Mouse (Mus musculus) layer of hippocampus, postnatal 25 days (tissue): Measurements from ENCODE around the gene Camta1. TPM values are rescaled to one million over a fixed set of nuclear protein-coding genes. Genes with fewer than 3 reads are reported as not detected.

ENCODE experiments used
- DNase-seq, 2 experiments: peaks; one replicate each; pipeline ENCODE4 v3.0.0; 2022; ENCODE audit warnings: mixed read lengths in 2 of 2, low spot score in 1 of 2; ENCODE audit errors: extremely low spot score in 1 of 2
- total RNA-seq, 2 experiments: library from RNA; stranded (reverse); gene quantifications; 2 replicates each; pipeline ENCODE4 v1.2.3; 2021

The Camta1 gene
- total RNA-seq, 2 experiments from 2014 or later = 244 to 251 TPM

GRCm38 (mm10) chr4:151861471-151861805 is 238 bp downstream of the Camta1 start:
- DNase-seq = peak; percentile 99 to 100

- DNase-seq = no peak
These were observed 990 bp downstream of the Camta1 start for GRCm38 (mm10) chr4:151860441-151861331.

GRCm38 (mm10) chr4:151859275-151859674 is 2.4 kb downstream of the Camta1 start:
- no peak for DNase-seq

GRCm38 (mm10) chr4:151853949-151854348 is 7.7 kb downstream of the Camta1 start:
- DNase-seq = no peak

- DNase-seq = peak in 1 of 2 experiments; percentile 19
These were observed 10.5 kb downstream of the Camta1 start for GRCm38 (mm10) chr4:151851179-151851578.

GRCm38 (mm10) chr4:151842591-151842990 is 19.1 kb downstream of the Camta1 start:
- no peak for DNase-seq

GRCm38 (mm10) chr4:151838518-151838917 is 23.2 kb downstream of the Camta1 start:
- no peak for DNase-seq

- no peak for DNase-seq
These were observed 25.8 kb downstream of the Camta1 start for GRCm38 (mm10) chr4:151835860-151836259.

- no peak for DNase-seq
These were observed 27.1 kb downstream of the Camta1 start for GRCm38 (mm10) chr4:151834536-151834935.

- DNase-seq = no peak
These were observed 27.7 kb downstream of the Camta1 start for GRCm38 (mm10) chr4:151833940-151834449.

- DNase-seq = no peak
These were observed 33.8 kb downstream of the Camta1 start for GRCm38 (mm10) chr4:151827840-151828239.

GRCm38 (mm10) chr4:151827356-151827755 is 34.3 kb downstream of the Camta1 start:
- DNase-seq = no peak

- DNase-seq = no peak
These were observed 37.7 kb downstream of the Camta1 start for GRCm38 (mm10) chr4:151823963-151824362.

GRCm38 (mm10) chr4:151822986-151823385 is 38.7 kb downstream of the Camta1 start:
- DNase-seq = no peak

- no peak for DNase-seq
These were observed 43.5 kb downstream of the Camta1 start for GRCm38 (mm10) chr4:151817981-151818766.

- DNase-seq = no peak
These were observed 48.0 kb downstream of the Camta1 start for GRCm38 (mm10) chr4:151813711-151814110.

- no peak for DNase-seq
These were observed 56.0 kb downstream of the Camta1 start for GRCm38 (mm10) chr4:151805685-151806084.

GRCm38 (mm10) chr4:151805046-151805445 is 56.6 kb downstream of the Camta1 start:
- no peak for DNase-seq

GRCm38 (mm10) chr4:151804208-151804607 is 57.5 kb downstream of the Camta1 start:
- DNase-seq = no peak

GRCm38 (mm10) chr4:151798630-151799029 is 63.0 kb downstream of the Camta1 start:
- DNase-seq = no peak

- DNase-seq = no peak
These were observed 68.0 kb downstream of the Camta1 start for GRCm38 (mm10) chr4:151793694-151794093.
